Mouse (Mus musculus): ENCODE data around the gene Gkap1. TPM values are rescaled to one million over a fixed set of nuclear protein-coding genes. Genes with fewer than 3 reads are reported as not detected.

Gkap1 gene
- polyA plus RNA-seq, 1 experiment from 2014 or later, result 37.1 TPM

GRCm38 (mm10) chr13:58215253-58215591, 60.3 kb downstream of the Gkap1 start:
- 0% methylated on average over 44 of the region's 48 CpGs for WGBS
- Histone ChIP-seq H3K9me3 (replicated peaks) (no peaks in the 10 kb centered on the region), H3K4me1 (peaks cover 39% of the 10 kb centered on the region), H3K4me2 (peak overlapping the region; percentile 82), H3K27me3 (replicated peaks) (no peaks in the 10 kb centered on the region), H3K9ac (replicated peaks) (peak overlapping the region; percentile 89), H3K36me3 (no peaks in the 10 kb centered on the region), H3K4me3 (replicated peaks) (peak overlapping the region; percentile 100), H3K27ac (replicated peaks) (peak overlapping the region; percentile 96)
- ATAC-seq (ENCODE audit: low FRiP score), result peak; percentile 75

- WGBS, result 2% methylated on average over 49 of the region's 49 CpGs
- Histone ChIP-seq H3K9ac (replicated peaks) (peak overlapping the region; percentile 89), H3K4me3 (replicated peaks) (peak overlapping the region; percentile 100), H3K27me3 (replicated peaks) (no peaks in the 10 kb centered on the region), H3K4me1 (peaks cover 40% of the 10 kb centered on the region), H3K9me3 (replicated peaks) (no peaks in the 10 kb centered on the region), H3K4me2 (peak overlapping the region; percentile 82), H3K27ac (replicated peaks) (peak overlapping the region; percentile 96), H3K36me3 (no peaks in the 10 kb centered on the region)
- ATAC-seq (ENCODE audit: low FRiP score), result peak; percentile 71
These were observed 60.9 kb downstream of the Gkap1 start for GRCm38 (mm10) chr13:58214346-58215252.

- WGBS, result 64% methylated on average over 8 of the region's 8 CpGs
- H3K9ac ChIP-seq (replicated peaks), result peak overlapping the region; percentile 89; the same call in 1 of the 2 replicates
- no peak for ATAC-seq (ENCODE audit: low FRiP score)
These were observed 61.7 kb downstream of the Gkap1 start for GRCm38 (mm10) chr13:58213801-58214200.

GRCm38 (mm10) chr13:58212530-58212929, 63.0 kb downstream of the Gkap1 start:
- no peak overlapping the region for H3K4me3 ChIP-seq (replicated peaks)
- WGBS, result 74% methylated on average over 2 of the region's 2 CpGs
- no peak overlapping the region for H3K4me2 ChIP-seq

More at GRCm38 (mm10) chr13:58213801-58214200, 61.7 kb downstream of the Gkap1 start:
- Histone ChIP-seq H3K27ac (replicated peaks) (no peak overlapping the region), H3K4me2 (peak overlapping the region; percentile 82), H3K4me1 (peaks cover 41% of the 10 kb centered on the region), H3K4me3 (replicated peaks) (peak overlapping the region; percentile 100), H3K9me3 (replicated peaks) (no peaks in the 10 kb centered on the region), H3K36me3 (no peaks in the 10 kb centered on the region), H3K27me3 (replicated peaks) (no peaks in the 10 kb centered on the region)

GRCm38 (mm10) chr13:58210441-58210840, 65.1 kb downstream of the Gkap1 start:
- Histone ChIP-seq H3K9ac (replicated peaks) (no peak overlapping the region), H3K27me3 (replicated peaks) (no peaks in the 10 kb centered on the region), H3K27ac (replicated peaks) (no peak overlapping the region), H3K4me1 (peaks cover 34% of the 10 kb centered on the region), H3K36me3 (no peaks in the 10 kb centered on the region), H3K4me2 (no peak overlapping the region), H3K9me3 (replicated peaks) (no peaks in the 10 kb centered on the region), H3K4me3 (replicated peaks) (no peak overlapping the region)
- WGBS, result 81% methylated on average over 5 of the region's 5 CpGs
- no peak for ATAC-seq (ENCODE audit: low FRiP score)

More at GRCm38 (mm10) chr13:58212530-58212929, 63.0 kb downstream of the Gkap1 start:
- no peak for ATAC-seq (ENCODE audit: low FRiP score)
- Histone ChIP-seq H3K36me3 (no peaks in the 10 kb centered on the region), H3K4me1 (peaks cover 41% of the 10 kb centered on the region), H3K27me3 (replicated peaks) (no peaks in the 10 kb centered on the region), H3K9me3 (replicated peaks) (no peaks in the 10 kb centered on the region), H3K9ac (replicated peaks) (no peak overlapping the region), H3K27ac (replicated peaks) (no peak overlapping the region)

GRCm38 (mm10) chr13:58206084-58206483, 69.4 kb downstream of the Gkap1 start:
- H3K4me2 ChIP-seq, result no peak overlapping the region
- no peaks in the 10 kb centered on the region for H3K9me3 ChIP-seq (replicated peaks)
- no peak overlapping the region for H3K27ac ChIP-seq (replicated peaks)
- peaks cover 23% of the 10 kb centered on the region for H3K4me1 ChIP-seq
- no peak for ATAC-seq (ENCODE audit: low FRiP score)
- no peak overlapping the region for H3K4me3 ChIP-seq (replicated peaks)
- H3K36me3 ChIP-seq, result no peaks in the 10 kb centered on the region
- 94% methylated on average over 4 of the region's 4 CpGs for WGBS
- H3K9ac ChIP-seq (replicated peaks), result no peak overlapping the region
- H3K27me3 ChIP-seq (replicated peaks), result no peaks in the 10 kb centered on the region

GRCm38 (mm10) chr13:58204986-58205385, 70.5 kb downstream of the Gkap1 start:
- no peaks in the 10 kb centered on the region for H3K27me3 ChIP-seq (replicated peaks)
- H3K4me3 ChIP-seq (replicated peaks), result no peak overlapping the region
- H3K9ac ChIP-seq (replicated peaks), result no peak overlapping the region
- peaks cover 18% of the 10 kb centered on the region for H3K4me1 ChIP-seq
- no peak overlapping the region for H3K27ac ChIP-seq (replicated peaks)
- no peaks in the 10 kb centered on the region for H3K36me3 ChIP-seq
- ATAC-seq (ENCODE audit: low FRiP score), result no peak
- no peak overlapping the region for H3K4me2 ChIP-seq
- H3K9me3 ChIP-seq (replicated peaks), result no peaks in the 10 kb centered on the region
- 79% methylated on average over 4 of the region's 4 CpGs for WGBS

- WGBS, result 93% methylated on average over 3 of the region's 3 CpGs
- ATAC-seq (ENCODE audit: low FRiP score), result no peak
- H3K36me3 ChIP-seq, result no peaks in the 10 kb centered on the region
- no peak overlapping the region for H3K4me3 ChIP-seq (replicated peaks)
- H3K9me3 ChIP-seq (replicated peaks), result no peaks in the 10 kb centered on the region
- H3K27ac ChIP-seq (replicated peaks), result no peak overlapping the region
- no peak overlapping the region for H3K9ac ChIP-seq (replicated peaks)
- H3K27me3 ChIP-seq (replicated peaks), result no peaks in the 10 kb centered on the region
- H3K4me1 ChIP-seq, result peaks cover 16% of the 10 kb centered on the region; the same call in 1 of the 2 replicates
- no peak overlapping the region for H3K4me2 ChIP-seq
These were observed 71.3 kb downstream of the Gkap1 start for GRCm38 (mm10) chr13:58204202-58204601.

- H3K36me3 ChIP-seq, result no peaks in the 10 kb centered on the region
- no peak overlapping the region for H3K4me2 ChIP-seq
- 88% methylated on average over 1 of the region's 1 CpGs for WGBS
These were observed 72.6 kb downstream of the Gkap1 start for GRCm38 (mm10) chr13:58202903-58203302.

GRCm38 (mm10) chr13:58201908-58202307, 73.6 kb downstream of the Gkap1 start:
- Histone ChIP-seq H3K4me1 (peaks cover 16% of the 10 kb centered on the region; the same call in 1 of the 2 replicates), H3K4me3 (replicated peaks) (no peak overlapping the region), H3K4me2 (no peak overlapping the region), H3K27me3 (replicated peaks) (no peaks in the 10 kb centered on the region), H3K36me3 (peaks cover 5% of the 10 kb centered on the region; the same call in 1 of the 2 replicates), H3K9ac (replicated peaks) (no peak overlapping the region), H3K9me3 (replicated peaks) (no peaks in the 10 kb centered on the region), H3K27ac (replicated peaks) (no peak overlapping the region)
- ATAC-seq (ENCODE audit: low FRiP score), result no peak
- 84% methylated on average over 3 of the region's 3 CpGs for whole genome bisulfite sequencing

More at GRCm38 (mm10) chr13:58202903-58203302, 72.6 kb downstream of the Gkap1 start:
- Histone ChIP-seq H3K9me3 (replicated peaks) (no peaks in the 10 kb centered on the region), H3K27me3 (replicated peaks) (no peaks in the 10 kb centered on the region), H3K4me1 (peaks cover 16% of the 10 kb centered on the region; the same call in 1 of the 2 replicates), H3K4me3 (replicated peaks) (no peak overlapping the region), H3K9ac (replicated peaks) (no peak overlapping the region), H3K27ac (replicated peaks) (no peak overlapping the region)
- no peak for ATAC-seq (ENCODE audit: low FRiP score)

GRCm38 (mm10) chr13:58201343-58201742, 74.2 kb downstream of the Gkap1 start:
- no peak overlapping the region for H3K27ac ChIP-seq (replicated peaks)
- ATAC-seq (ENCODE audit: low FRiP score), result no peak
- no peak overlapping the region for H3K9ac ChIP-seq (replicated peaks)
- peaks cover 16% of the 10 kb centered on the region; the same call in 1 of the 2 replicates for H3K4me1 ChIP-seq
- H3K36me3 ChIP-seq, result peaks cover 6% of the 10 kb centered on the region
- no peaks in the 10 kb centered on the region for H3K9me3 ChIP-seq (replicated peaks)
- 89% methylated on average over 6 of the region's 6 CpGs for WGBS
- H3K4me2 ChIP-seq, result no peak overlapping the region
- H3K27me3 ChIP-seq (replicated peaks), result no peaks in the 10 kb centered on the region
- H3K4me3 ChIP-seq (replicated peaks), result no peak overlapping the region

Measured in neural tube, embryonic 15.5 days (tissue).